10 mouse cellular contexts compared by ENCODE assay signal in the genomic region with DNA sequence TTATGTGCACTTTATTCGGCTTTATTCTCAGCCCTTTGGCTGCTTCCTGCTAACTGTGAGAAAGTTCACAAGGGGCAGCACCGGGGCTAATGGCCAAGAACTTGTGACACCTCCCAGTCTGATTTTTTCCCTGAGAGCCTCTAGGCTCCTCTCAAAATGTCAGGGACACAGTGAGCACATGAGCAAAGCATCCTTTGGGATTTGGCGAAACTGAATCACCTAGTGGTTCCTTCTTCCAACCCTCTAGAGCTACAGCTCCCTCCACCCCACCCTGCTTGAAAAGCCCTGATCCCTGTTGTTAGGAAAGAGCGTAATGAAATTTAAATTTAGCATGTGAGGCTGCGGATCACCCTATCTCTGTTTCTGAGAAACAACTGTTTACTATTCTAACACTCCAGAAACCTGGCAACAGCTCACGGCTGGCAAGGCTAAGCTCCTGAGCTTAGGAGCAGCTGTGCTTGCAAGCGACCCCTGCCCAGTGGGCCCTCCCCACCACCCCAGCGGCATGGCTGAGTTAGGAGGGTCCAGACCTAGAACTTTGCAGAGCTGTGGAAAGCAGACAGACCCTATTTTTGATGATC. TPM values are rescaled to one million over a fixed set of nuclear protein-coding genes. Genes with fewer than 3 reads are reported as not detected.
A peak's percentile ranks its signal among the peaks of the same experiment; 100 is the strongest.
DNase-seq lines count a peak whose midpoint lies in the region; ATAC-seq and TF ChIP-seq lines count a peak whose summit lies in the region.
"Had no signal": no experiment of that assay in that cellular context is flagged by ENCODE, and none has a peak within 500 bp of the region (broad histone marks: within the 10 kb centered on the region; RNA-seq: fewer than 3 reads in every experiment).

No protein-coding gene starts in this region.

- no peak overlapping the region for H3K4me2 ChIP-seq in embryonic facial prominence, embryonic 14.5 days (ENCODE audit: low read depth, low read length)
- H3K4me2 ChIP-seq: liver, embryonic 13.5 days; neural tube, embryonic 13.5 days had no signal

- H3K27ac ChIP-seq in embryonic facial prominence, embryonic 14.5 days (replicated peaks; ENCODE audit: low read depth, low read length) = no peak overlapping the region
- no peak overlapping the region for H3K27ac ChIP-seq in embryonic facial prominence, embryonic 10.5 days (replicated peaks)
- H3K27ac ChIP-seq in spleen, adult 2 months (ENCODE audit: insufficient read depth, low read length) = peak overlapping the region; percentile 66
- H3K27ac ChIP-seq: liver, embryonic 13.5 days; neural tube, embryonic 13.5 days had no signal

- H3K36me3 ChIP-seq in embryonic facial prominence, embryonic 14.5 days (ENCODE audit: control insufficient read depth, insufficient read depth, low read length) = no peaks in the 10 kb centered on the region
- no peaks in the 10 kb centered on the region for H3K36me3 ChIP-seq in embryonic facial prominence, embryonic 10.5 days (replicated peaks)
- H3K36me3 ChIP-seq in spleen, adult 2 months (ENCODE audit: control insufficient read depth, insufficient read depth, low read length) = no peaks in the 10 kb centered on the region
- H3K36me3 ChIP-seq: liver, embryonic 13.5 days; neural tube, embryonic 13.5 days had no signal

- peak; percentile 86; the same call in 1 of the 2 replicates for ATAC-seq in embryonic facial prominence, embryonic 14.5 days (ENCODE audit: low read depth)

- TF ChIP-seq POLR2A in spleen, adult 2 months (IDR thresholded peaks at IDR 0.05; ENCODE audit: low read depth, low read length) = no peak

- TF ChIP-seq CTCF in spleen, adult 2 months (IDR thresholded peaks at IDR 0.05; ENCODE audit: extremely low read depth, insufficient read depth, insufficient read length, insufficient replicate concordance) = no peak

- no peak overlapping the region for H3K9ac ChIP-seq in embryonic facial prominence, embryonic 14.5 days (ENCODE audit: low read depth, low read length)
- H3K9ac ChIP-seq: liver, embryonic 13.5 days; neural tube, embryonic 13.5 days had no signal

- intact Hi-C loops in heart, postnatal 36 days (cut with DNase I) = loop anchor here (1.0 kb wide), 1 partner anchor 30 kb away; no protein-coding TSS in a partner anchor

- H3K9me3 ChIP-seq in embryonic facial prominence, embryonic 14.5 days (ENCODE audit: control insufficient read depth, low read length) = no peaks in the 10 kb centered on the region
- H3K9me3 ChIP-seq in embryonic facial prominence, embryonic 10.5 days = no peaks in the 10 kb centered on the region
- H3K9me3 ChIP-seq: liver, embryonic 13.5 days; neural tube, embryonic 13.5 days had no signal

- DNase-seq in embryonic facial prominence, embryonic 14.5 days (ENCODE audit: low spot score) = peak; percentile 69
- no peak for DNase-seq in embryonic facial prominence, embryonic 10.5 days (ENCODE audit: low spot score)
- DNase-seq in spleen, adult 2 months (ENCODE audit: low read depth in 1 of 2, low spot score in 2 of 2) = no peak
- DNase-seq in spleen, postnatal 4 days (ENCODE audit: low spot score in 2 of 2) = no peak
- peak; percentile 53 to 64 for DNase-seq in heart, postnatal 36 days
- peak; percentile 42 for DNase-seq in testis, postnatal 14 days (ENCODE audit: low spot score)
- DNase-seq in left cerebral cortex, adult 18-20 months (ENCODE audit: low spot score in 2 of 2) = no peak
- no peak for DNase-seq in layer of hippocampus, postnatal 25 days (ENCODE audit: extremely low spot score in 1 of 2, low spot score in 1 of 2)
- DNase-seq: liver, embryonic 13.5 days had no signal

- no peaks in the 10 kb centered on the region for H3K27me3 ChIP-seq in embryonic facial prominence, embryonic 14.5 days (replicated peaks; ENCODE audit: control insufficient read depth, insufficient read depth, low read length)
- no peaks in the 10 kb centered on the region for H3K27me3 ChIP-seq in embryonic facial prominence, embryonic 10.5 days (replicated peaks; ENCODE audit: low read depth, poor library complexity, severe bottlenecking)
- no peaks in the 10 kb centered on the region for H3K27me3 ChIP-seq in spleen, adult 2 months (ENCODE audit: control insufficient read depth, insufficient read depth, low read length)
- H3K27me3 ChIP-seq: liver, embryonic 13.5 days; neural tube, embryonic 13.5 days had no signal

- H3K4me1 ChIP-seq in embryonic facial prominence, embryonic 14.5 days (ENCODE audit: control insufficient read depth, insufficient read depth, low read length) = no peaks in the 10 kb centered on the region
- no peaks in the 10 kb centered on the region for H3K4me1 ChIP-seq in embryonic facial prominence, embryonic 10.5 days
- H3K4me1 ChIP-seq in spleen, adult 2 months (ENCODE audit: control insufficient read depth, insufficient read depth, insufficient read length) = no peaks in the 10 kb centered on the region
- H3K4me1 ChIP-seq: liver, embryonic 13.5 days; neural tube, embryonic 13.5 days had no signal

- WGBS in embryonic facial prominence, embryonic 14.5 days = 56% methylated on average over 8 of the region's 8 CpGs
- 68% methylated on average over 8 of the region's 8 CpGs for WGBS in embryonic facial prominence, embryonic 10.5 days
- 86% methylated on average over 8 of the region's 8 CpGs for WGBS in spleen, adult 2 months

- no peak overlapping the region for H3K4me3 ChIP-seq in embryonic facial prominence, embryonic 14.5 days (ENCODE audit: low read depth, low read length)
- no peak overlapping the region for H3K4me3 ChIP-seq in embryonic facial prominence, embryonic 10.5 days
- H3K4me3 ChIP-seq in spleen, adult 2 months (ENCODE audit: extremely low read depth, insufficient read depth, insufficient read length) = no peak overlapping the region
- H3K4me3 ChIP-seq: liver, embryonic 13.5 days; neural tube, embryonic 13.5 days had no signal

RNA-seq across cellular contexts. Expression of gene Heatr1, which starts 25.7 kb away (rescaled TPM):
- 21.0 and 24.5 TPM in 2 replicates for polyA plus RNA-seq in embryonic facial prominence, embryonic 14.5 days (2014; fragmentation: Nextera tagmentation; extraction: Ambion mirVana)
- 40.7 and 44.4 TPM in 2 replicates for polyA plus RNA-seq in embryonic facial prominence, embryonic 10.5 days (2016; fragmentation: Nextera tagmentation; extraction: Ambion mirVana)
- polyA plus RNA-seq in spleen, adult 2 months (2012; rRNA removed) = 32.7 and 51.6 TPM in 2 replicates
- total RNA-seq in heart, postnatal 36 days (2021) = 10 to 100 TPM; 14.3 to 15.2 TPM
- 10 to 100 TPM; 28.2 to 31.6 TPM for total RNA-seq in left cerebral cortex, adult 18-20 months (2021)
- 10 to 100 TPM; 26.5 to 31.4 TPM for total RNA-seq in layer of hippocampus, postnatal 25 days (2021)

RNA-seq across cellular contexts. Expression of gene Actn2, which starts 28.6 kb away (rescaled TPM):
- 358 and 490 TPM in 2 replicates for polyA plus RNA-seq in embryonic facial prominence, embryonic 14.5 days (2014; fragmentation: Nextera tagmentation; extraction: Ambion mirVana)
- polyA plus RNA-seq in embryonic facial prominence, embryonic 10.5 days (2016; fragmentation: Nextera tagmentation; extraction: Ambion mirVana) = 1.5 and 3.0 TPM in 2 replicates
- polyA plus RNA-seq in spleen, adult 2 months (2012; rRNA removed) = 4.1 and 6.2 TPM in 2 replicates
- 1,000 to 10,000 TPM; 1,744 to 1,878 TPM for total RNA-seq in heart, postnatal 36 days (2021)
- total RNA-seq in left cerebral cortex, adult 18-20 months (2021) = 10 to 100 TPM; 13.3 to 16.6 TPM
- 10 to 100 TPM; 16.9 to 17.6 TPM for total RNA-seq in layer of hippocampus, postnatal 25 days (2021)

Comparison
In these comparisons a context has a peak if more than half of its experiments do, and no peak if none do; other contexts are left out.
1. DNase-seq: peak in embryonic facial prominence, embryonic 14.5 days (single experiment), heart, postnatal 36 days (2 of 2) and testis, postnatal 14 days (single experiment); none in embryonic facial prominence, embryonic 10.5 days (single experiment), spleen, adult 2 months (0 of 2), spleen, postnatal 4 days (0 of 2), left cerebral cortex, adult 18-20 months (0 of 2) and layer of hippocampus, postnatal 25 days (0 of 2).
2. RNA of gene Actn2, which starts 28.6 kb away (total RNA-seq): 1,744 to 1,878 TPM in heart, postnatal 36 days; 16.9 to 17.6 TPM in layer of hippocampus, postnatal 25 days and 13.3 to 16.6 TPM in left cerebral cortex, adult 18-20 months; every median in the first group is over 10 times any median in the second.